In the genomic region with DNA sequence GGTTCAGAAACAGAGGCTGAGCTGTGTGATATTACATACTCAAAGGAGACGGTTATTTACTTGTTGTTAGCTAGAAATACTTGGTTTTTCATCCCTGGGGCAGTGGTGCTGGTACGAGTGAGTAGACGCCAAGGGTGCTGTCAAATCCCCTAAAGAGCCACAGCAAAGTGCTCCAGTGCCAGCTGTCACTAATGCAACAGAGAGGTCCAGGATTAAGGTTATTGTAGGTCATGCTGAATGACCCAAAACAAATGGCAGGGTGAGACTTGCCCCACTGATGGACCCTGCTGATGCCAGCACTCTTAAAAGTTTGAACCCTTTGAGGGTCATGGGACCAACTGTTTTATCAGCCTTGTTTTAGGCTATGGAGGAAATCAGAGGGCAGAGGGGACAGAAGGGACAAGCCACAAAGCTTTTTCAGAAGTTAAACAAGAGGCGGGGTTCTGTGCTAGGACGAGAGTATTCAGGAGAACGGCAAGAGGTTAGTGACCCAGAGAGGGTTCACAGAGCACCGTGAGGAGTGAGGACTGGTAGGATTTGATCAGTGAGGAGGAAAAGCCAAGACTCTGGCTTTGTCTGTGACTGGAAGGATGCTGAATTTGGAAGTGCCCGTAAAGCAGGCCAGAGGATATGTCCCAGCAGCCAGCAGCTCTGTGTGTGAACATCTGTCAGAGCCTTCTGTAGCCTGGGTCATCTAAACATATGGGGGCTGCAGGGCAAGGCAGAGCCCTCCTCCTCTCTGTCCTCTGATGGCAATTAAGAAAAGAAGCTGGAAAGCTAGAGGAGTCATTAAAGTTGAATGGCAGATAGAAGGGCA, we compare ENCODE assay signal across 16 mouse cellular contexts. TPM values are rescaled to one million over a fixed set of nuclear protein-coding genes. Genes with fewer than 3 reads are reported as not detected.
DNase-seq lines count a peak whose midpoint lies in the region; ATAC-seq and TF ChIP-seq lines count a peak whose summit lies in the region.
"Had no signal": no experiment of that assay in that cellular context is flagged by ENCODE, and none has a peak within 500 bp of the region (broad histone marks: within the 10 kb centered on the region; RNA-seq: fewer than 3 reads in every experiment).

No protein-coding gene starts in this region.

- peaks cover 14% of the 10 kb centered on the region for H3K4me1 ChIP-seq in kidney, embryonic 14.5 days (ENCODE audit: control insufficient read depth, insufficient read depth, low read length)
- peaks cover 47% of the 10 kb centered on the region for H3K4me1 ChIP-seq in thymus, adult 2 months (replicated peaks; ENCODE audit: control insufficient read depth, insufficient read depth, low read length)
- peaks cover 27% of the 10 kb centered on the region for H3K4me1 ChIP-seq in hindbrain, embryonic 14.5 days (replicated peaks; ENCODE audit: control insufficient read depth, insufficient read depth, low read length)

- 11% methylated on average over 8 of the region's 8 CpGs for WGBS in kidney, embryonic 14.5 days
- WGBS in thymus, adult 2 months, result 60% methylated on average over 8 of the region's 8 CpGs
- WGBS in hindbrain, embryonic 14.5 days, result 18% methylated on average over 8 of the region's 8 CpGs

- no peak overlapping the region for H3K4me3 ChIP-seq in kidney, embryonic 14.5 days (ENCODE audit: low read length)
- no peak overlapping the region for H3K4me3 ChIP-seq in thymus, adult 2 months (ENCODE audit: control insufficient read depth, insufficient read depth, low read length)
- no peak overlapping the region for H3K4me3 ChIP-seq in hindbrain, embryonic 14.5 days (replicated peaks; ENCODE audit: low read length)
- H3K4me3 ChIP-seq: liver, embryonic 13.5 days; myocyte; stomach, embryonic 15.5 days had no signal

- no peaks in the 10 kb centered on the region; the same call in 1 of the 2 replicates for H3K27me3 ChIP-seq in kidney, embryonic 14.5 days (ENCODE audit: control insufficient read depth, insufficient read depth, low read length)
- H3K27me3 ChIP-seq in thymus, adult 2 months (ENCODE audit: control insufficient read depth, insufficient read depth, low read length), result no peaks in the 10 kb centered on the region
- H3K27me3 ChIP-seq in hindbrain, embryonic 14.5 days (ENCODE audit: control insufficient read depth, insufficient read depth, low read length), result no peaks in the 10 kb centered on the region
- H3K27me3 ChIP-seq: stomach, embryonic 15.5 days had no signal

- DNase-seq in kidney, adult 11 months, result no peak
- no peak for DNase-seq in thymus, adult 2 months
- DNase-seq in thymus, postnatal 36 days, result no peak
- no peak for DNase-seq in hindbrain, embryonic 14.5 days (ENCODE audit: low spot score)
- DNase-seq in retina, postnatal 1 day, result peak; percentile 77
- DNase-seq in right cerebral cortex, postnatal 14 days, result no peak
- no peak for DNase-seq in thymus, postnatal 0 days (ENCODE audit: low spot score)
- DNase-seq: adrenal gland, postnatal 25 days; cerebellum, postnatal 25 days; heart, postnatal 14 days; kidney, adult 18-20 months; liver, embryonic 13.5 days had no signal

- H3K9me3 ChIP-seq in kidney, embryonic 14.5 days (ENCODE audit: control insufficient read depth, low read length), result no peaks in the 10 kb centered on the region
- H3K9me3 ChIP-seq in hindbrain, embryonic 14.5 days (ENCODE audit: control insufficient read depth, low read length), result no peaks in the 10 kb centered on the region
- H3K9me3 ChIP-seq: liver, embryonic 13.5 days; stomach, embryonic 15.5 days had no signal

- no peak for TF ChIP-seq POLR2A in thymus, adult 2 months (IDR thresholded peaks at IDR 0.05; ENCODE audit: control insufficient read depth, extremely low read depth, insufficient read depth, low read length, poor library complexity)

- ATAC-seq in kidney, embryonic 14.5 days (ENCODE audit: low FRiP score, low TSS enrichment), result peak; percentile 25; the same call in 1 of the 2 replicates
- ATAC-seq in hindbrain, embryonic 14.5 days (ENCODE audit: low FRiP score), result no peak

- TF ChIP-seq CTCF in thymus, adult 2 months (IDR thresholded peaks at IDR 0.05; ENCODE audit: borderline replicate concordance, control insufficient read depth, extremely low read depth, insufficient read depth, low read length, poor library complexity), result no peak

- no peak overlapping the region for H3K4me2 ChIP-seq in kidney, embryonic 14.5 days (replicated peaks; ENCODE audit: low read depth, low read length)
- H3K4me2 ChIP-seq in hindbrain, embryonic 14.5 days (replicated peaks), result no peak overlapping the region
- H3K4me2 ChIP-seq: liver, embryonic 13.5 days; stomach, embryonic 15.5 days had no signal

- no peak overlapping the region for H3K27ac ChIP-seq in kidney, embryonic 14.5 days (ENCODE audit: low read depth, low read length)
- H3K27ac ChIP-seq in thymus, adult 2 months (ENCODE audit: control insufficient read depth, insufficient read depth, low read length), result peak overlapping the region; percentile 7; the same call in 1 of the 2 replicates
- H3K27ac ChIP-seq in hindbrain, embryonic 14.5 days, result peak overlapping the region; percentile 21; the same call in 1 of the 2 replicates
- H3K27ac ChIP-seq: liver, embryonic 13.5 days; macrophage had no signal

- H3K36me3 ChIP-seq in kidney, embryonic 14.5 days (ENCODE audit: control insufficient read depth, insufficient read depth, low read length), result no peaks in the 10 kb centered on the region
- H3K36me3 ChIP-seq in thymus, adult 2 months (ENCODE audit: control insufficient read depth, insufficient read depth, low read length), result no peaks in the 10 kb centered on the region
- H3K36me3 ChIP-seq in hindbrain, embryonic 14.5 days (replicated peaks; ENCODE audit: control insufficient read depth, insufficient read depth), result no peaks in the 10 kb centered on the region
- H3K36me3 ChIP-seq: liver, embryonic 13.5 days; stomach, embryonic 15.5 days had no signal

- H3K9ac ChIP-seq in kidney, embryonic 14.5 days (ENCODE audit: low read depth, low read length), result no peak overlapping the region
- H3K9ac ChIP-seq in hindbrain, embryonic 14.5 days, result no peak overlapping the region
- H3K9ac ChIP-seq: liver, embryonic 13.5 days; stomach, embryonic 15.5 days had no signal

RNA-seq across cellular contexts. Expression of gene Fam83f, which starts 13.3 kb away (rescaled TPM):
- 1.4 and 2.9 TPM in 2 replicates for polyA plus RNA-seq in kidney, embryonic 14.5 days (2014; fragmentation: Nextera tagmentation; extraction: Ambion mirVana)
- polyA plus RNA-seq in thymus, adult 2 months (2012; rRNA removed), result 3.5 and 5.4 TPM in 2 replicates
- polyA plus RNA-seq in hindbrain, embryonic 14.5 days (2014; fragmentation: Nextera tagmentation; extraction: Ambion mirVana), result 0.07 and 0.20 TPM in 2 replicates
- 5.1 and 5.4 TPM in 2 replicates for polyA plus RNA-seq in thymus, postnatal 0 days (2015; fragmentation: Nextera tagmentation; extraction: Ambion mirVana)
- polyA plus RNA-seq: myocyte had no signal

RNA-seq across cellular contexts. Expression of gene Tnrc6b, which starts 26.1 kb away (rescaled TPM):
- 21.9 and 23.2 TPM in 2 replicates for polyA plus RNA-seq in kidney, embryonic 14.5 days (2014; fragmentation: Nextera tagmentation; extraction: Ambion mirVana)
- polyA plus RNA-seq in thymus, adult 2 months (2012; rRNA removed), result 56.1 and 57.9 TPM in 2 replicates
- polyA plus RNA-seq in hindbrain, embryonic 14.5 days (2014; fragmentation: Nextera tagmentation; extraction: Ambion mirVana), result 19.0 and 27.9 TPM in 2 replicates
- polyA plus RNA-seq in thymus, postnatal 0 days (2015; fragmentation: Nextera tagmentation; extraction: Ambion mirVana), result 16.2 and 23.9 TPM in 2 replicates
